Comparison of ENCODE assay signal across 8 mouse cellular contexts in genomic region chr2:27075485-27075884, GRCm38 (mm10). TPM values are rescaled to one million over a fixed set of nuclear protein-coding genes. Genes with fewer than 3 reads are reported as not detected.
A peak's percentile ranks its signal among the peaks of the same experiment; 100 is the strongest.
DNase-seq lines count a peak whose midpoint lies in the region; ATAC-seq and TF ChIP-seq lines count a peak whose summit lies in the region.

No protein-coding gene starts in this region.

- no peak overlapping the region for H3K4me3 ChIP-seq in forebrain, postnatal 0 days (ENCODE audit: low read depth, low read length)
- H3K4me3 ChIP-seq in forebrain, embryonic 13.5 days: no peak overlapping the region

- H3K4me2 ChIP-seq in forebrain, postnatal 0 days (ENCODE audit: low read depth): no peak overlapping the region
- H3K4me2 ChIP-seq in forebrain, embryonic 13.5 days: no peak overlapping the region

- H3K4me1 ChIP-seq in forebrain, postnatal 0 days (ENCODE audit: insufficient read depth): peaks cover 12% of the 10 kb centered on the region
- H3K4me1 ChIP-seq in forebrain, embryonic 13.5 days: peaks cover 35% of the 10 kb centered on the region

- H3K9me3 ChIP-seq in forebrain, postnatal 0 days (ENCODE audit: low read length): no peaks in the 10 kb centered on the region
- no peaks in the 10 kb centered on the region for H3K9me3 ChIP-seq in forebrain, embryonic 13.5 days (replicated peaks)

- no peak for ATAC-seq in forebrain, postnatal 0 days
- no peak for ATAC-seq in forebrain, embryonic 13.5 days

- 65% methylated on average over 3 of the region's 3 CpGs for WGBS in forebrain, postnatal 0 days
- WGBS in forebrain, embryonic 13.5 days: 68% methylated on average over 3 of the region's 3 CpGs

- peak; percentile 61 for TF ChIP-seq CTCF in forebrain, postnatal 0 days (IDR thresholded peaks at IDR 0.05; ENCODE audit: low read depth)

- H3K9ac ChIP-seq in forebrain, postnatal 0 days: no peak overlapping the region
- no peak overlapping the region for H3K9ac ChIP-seq in forebrain, embryonic 13.5 days

- no peaks in the 10 kb centered on the region for H3K36me3 ChIP-seq in forebrain, postnatal 0 days (ENCODE audit: insufficient read depth)
- no peaks in the 10 kb centered on the region for H3K36me3 ChIP-seq in forebrain, embryonic 13.5 days (ENCODE audit: poor library complexity, severe bottlenecking)

- H3K27me3 ChIP-seq in forebrain, postnatal 0 days (ENCODE audit: insufficient read depth, low read length): no peaks in the 10 kb centered on the region
- H3K27me3 ChIP-seq in forebrain, embryonic 13.5 days: no peaks in the 10 kb centered on the region

- H3K27ac ChIP-seq in forebrain, postnatal 0 days (ENCODE audit: low read depth, low read length): no peak overlapping the region
- H3K27ac ChIP-seq in forebrain, embryonic 13.5 days: no peak overlapping the region

- no peak for DNase-seq in forebrain, postnatal 0 days
- peak; percentile 41 for DNase-seq in ovary, postnatal 36 days (ENCODE audit: low spot score)
- no peak for DNase-seq in ovary, postnatal 10 days (ENCODE audit: low spot score)
- peak; percentile 46 for DNase-seq in cerebellum, adult 8-10 months
- DNase-seq in kidney, adult 9 months: peak; percentile 72
- DNase-seq in mesoderm, embryonic 11.5 days (ENCODE audit: low read depth, low spot score): peak; percentile 66
- no peak for DNase-seq in right cerebral cortex, adult 18-20 months

RNA-seq across cellular contexts. Expression of gene Mymk, which starts 3.5 kb away (rescaled TPM):
- not detected in 2 replicates for total RNA-seq in forebrain, postnatal 0 days (2014; rRNA removed)
- 0.12 and 0.15 TPM in 2 replicates for polyA plus RNA-seq in forebrain, postnatal 0 days (2015; fragmentation: Nextera tagmentation; extraction: Ambion mirVana)
- polyA plus RNA-seq in forebrain, embryonic 13.5 days (2015; fragmentation: Nextera tagmentation; extraction: Ambion mirVana): not detected in 2 replicates

RNA-seq across cellular contexts. Expression of gene Adamtsl2, which starts 3.7 kb away (rescaled TPM):
- total RNA-seq in forebrain, postnatal 0 days (2014; rRNA removed): 24.5 and 32.9 TPM in 2 replicates
- polyA plus RNA-seq in forebrain, postnatal 0 days (2015; fragmentation: Nextera tagmentation; extraction: Ambion mirVana): 12.7 and 14.8 TPM in 2 replicates
- polyA plus RNA-seq in forebrain, embryonic 13.5 days (2015; fragmentation: Nextera tagmentation; extraction: Ambion mirVana): 5.7 and 7.6 TPM in 2 replicates

RNA-seq across cellular contexts. Expression of gene Slc2a6, which starts 47.7 kb away (rescaled TPM):
- 16.2 and 16.4 TPM in 2 replicates for total RNA-seq in forebrain, postnatal 0 days (2014; rRNA removed)
- 9.6 and 10.5 TPM in 2 replicates for polyA plus RNA-seq in forebrain, postnatal 0 days (2015; fragmentation: Nextera tagmentation; extraction: Ambion mirVana)
- 2.0 and 2.6 TPM in 2 replicates for polyA plus RNA-seq in forebrain, embryonic 13.5 days (2015; fragmentation: Nextera tagmentation; extraction: Ambion mirVana)

Comparison
In these comparisons a context has a peak if more than half of its experiments do, and no peak if none do; other contexts are left out.
1. DNase-seq: peak in ovary, postnatal 36 days (single experiment), cerebellum, adult 8-10 months (single experiment), kidney, adult 9 months (single experiment) and mesoderm, embryonic 11.5 days (single experiment); none in forebrain, postnatal 0 days (single experiment), ovary, postnatal 10 days (single experiment) and right cerebral cortex, adult 18-20 months (single experiment).